Mouse (Mus musculus): ENCODE data around the gene 1700067P10Rik. TPM values are rescaled to one million over a fixed set of nuclear protein-coding genes. Genes with fewer than 3 reads are reported as not detected.

1700067P10Rik gene
- polyA plus RNA-seq, 1 experiment from 2014 or later, result not detected

- Histone ChIP-seq H3K27ac (peak overlapping the region; percentile 23; the same call in 1 of the 2 replicates), H3K4me3 (no peak overlapping the region), H3K9me3 (replicated peaks) (no peaks in the 10 kb centered on the region), H3K4me2 (0 out of 2 replicates have a peak overlapping the region, but pooled peaks have one; percentile 1), H3K9ac (no peak overlapping the region; the same call in 1 of the 2 replicates), H3K4me1 (peaks cover 36% of the 10 kb centered on the region), H3K27me3 (0 out of 2 replicates have a peak, but pooled peaks cover 4% of the 10 kb centered on the region), H3K36me3 (ENCODE audit: poor library complexity, severe bottlenecking) (no peaks in the 10 kb centered on the region)
- peak; percentile 87 for ATAC-seq
- 9% methylated on average over 5 of the region's 5 CpGs for WGBS
Observed at GRCm38 (mm10) chr17:48065081-48065501, 24.0 kb upstream of the 1700067P10Rik start.

GRCm38 (mm10) chr17:48067083-48067614 lies 22.0 kb upstream of the 1700067P10Rik start:
- no peak for ATAC-seq
- 60% methylated on average over 10 of the region's 10 CpGs for WGBS
- Histone ChIP-seq H3K27ac (no peak overlapping the region), H3K36me3 (ENCODE audit: poor library complexity, severe bottlenecking) (no peaks in the 10 kb centered on the region), H3K9me3 (replicated peaks) (no peaks in the 10 kb centered on the region; the same call in 1 of the 2 replicates), H3K27me3 (0 out of 2 replicates have a peak, but pooled peaks cover 4% of the 10 kb centered on the region), H3K4me1 (peaks cover 30% of the 10 kb centered on the region), H3K4me2 (no peak overlapping the region), H3K9ac (no peak overlapping the region), H3K4me3 (no peak overlapping the region)

DNA sequence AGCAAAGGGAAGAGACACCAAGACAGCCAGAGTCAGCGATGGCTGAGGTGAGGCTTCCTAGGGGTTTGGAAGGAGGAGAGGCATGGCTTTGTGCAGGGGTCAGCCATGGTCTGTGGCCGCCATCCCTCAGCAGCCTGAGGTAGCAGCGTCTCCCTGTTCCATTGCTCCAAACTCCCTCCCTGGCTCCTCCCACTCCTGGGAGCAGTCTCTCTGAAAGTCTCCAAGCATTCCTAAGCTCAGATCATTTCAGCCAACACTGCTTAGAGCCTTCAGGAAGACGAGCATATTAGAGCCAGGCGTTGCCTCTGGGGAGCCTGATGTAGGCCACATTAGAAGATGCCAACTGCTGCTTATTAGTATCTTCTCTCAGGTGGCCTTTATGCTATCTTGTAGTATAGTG lies 21.4 kb upstream of the 1700067P10Rik start:
- Histone ChIP-seq H3K4me2 (no peak overlapping the region), H3K36me3 (ENCODE audit: poor library complexity, severe bottlenecking) (no peaks in the 10 kb centered on the region), H3K27me3 (0 out of 2 replicates have a peak, but pooled peaks cover 4% of the 10 kb centered on the region), H3K27ac (no peak overlapping the region), H3K9me3 (replicated peaks) (no peaks in the 10 kb centered on the region; the same call in 1 of the 2 replicates), H3K4me3 (no peak overlapping the region), H3K4me1 (peaks cover 28% of the 10 kb centered on the region), H3K9ac (no peak overlapping the region)
- WGBS, result 25% methylated on average over 5 of the region's 5 CpGs
- no peak for ATAC-seq

GRCm38 (mm10) chr17:48080626-48081025 lies 8.5 kb upstream of the 1700067P10Rik start:
- H3K4me1 ChIP-seq, result no peaks in the 10 kb centered on the region
- no peak overlapping the region for H3K4me2 ChIP-seq
- H3K4me3 ChIP-seq, result no peak overlapping the region
- no peak overlapping the region for H3K27ac ChIP-seq
- WGBS, result 53% methylated on average over 3 of the region's 3 CpGs
- H3K9me3 ChIP-seq (replicated peaks), result no peaks in the 10 kb centered on the region
- H3K27me3 ChIP-seq, result no peaks in the 10 kb centered on the region
- ATAC-seq, result no peak
- H3K36me3 ChIP-seq (ENCODE audit: poor library complexity, severe bottlenecking), result no peaks in the 10 kb centered on the region
- no peak overlapping the region for H3K9ac ChIP-seq

- H3K36me3 ChIP-seq (ENCODE audit: poor library complexity, severe bottlenecking), result no peaks in the 10 kb centered on the region
- H3K27ac ChIP-seq, result no peak overlapping the region
- no peak for ATAC-seq
- 0 out of 2 replicates have a peak, but pooled peaks cover 6% of the 10 kb centered on the region for H3K9me3 ChIP-seq (replicated peaks)
- H3K4me2 ChIP-seq, result no peak overlapping the region
- H3K4me1 ChIP-seq, result 0 out of 2 replicates have a peak, but pooled peaks cover 3% of the 10 kb centered on the region
- H3K27me3 ChIP-seq, result peaks cover 18% of the 10 kb centered on the region
- no peak overlapping the region for H3K4me3 ChIP-seq
- WGBS, result 71% methylated on average over 2 of the region's 2 CpGs
- H3K9ac ChIP-seq, result no peak overlapping the region
Observed at GRCm38 (mm10) chr17:48089446-48089845, 327 bp downstream of the 1700067P10Rik start.

GRCm38 (mm10) chr17:48090305-48090704 lies 1.2 kb downstream of the 1700067P10Rik start:
- 65% methylated on average over 12 of the region's 12 CpGs for WGBS
- Histone ChIP-seq H3K4me3 (no peak overlapping the region), H3K27me3 (peaks cover 26% of the 10 kb centered on the region), H3K4me1 (peaks cover 11% of the 10 kb centered on the region; the same call in 1 of the 2 replicates), H3K4me2 (no peak overlapping the region), H3K27ac (no peak overlapping the region), H3K9me3 (replicated peaks) (0 out of 2 replicates have a peak, but pooled peaks cover 6% of the 10 kb centered on the region), H3K9ac (no peak overlapping the region), H3K36me3 (ENCODE audit: poor library complexity, severe bottlenecking) (no peaks in the 10 kb centered on the region)
- ATAC-seq, result no peak

DNA sequence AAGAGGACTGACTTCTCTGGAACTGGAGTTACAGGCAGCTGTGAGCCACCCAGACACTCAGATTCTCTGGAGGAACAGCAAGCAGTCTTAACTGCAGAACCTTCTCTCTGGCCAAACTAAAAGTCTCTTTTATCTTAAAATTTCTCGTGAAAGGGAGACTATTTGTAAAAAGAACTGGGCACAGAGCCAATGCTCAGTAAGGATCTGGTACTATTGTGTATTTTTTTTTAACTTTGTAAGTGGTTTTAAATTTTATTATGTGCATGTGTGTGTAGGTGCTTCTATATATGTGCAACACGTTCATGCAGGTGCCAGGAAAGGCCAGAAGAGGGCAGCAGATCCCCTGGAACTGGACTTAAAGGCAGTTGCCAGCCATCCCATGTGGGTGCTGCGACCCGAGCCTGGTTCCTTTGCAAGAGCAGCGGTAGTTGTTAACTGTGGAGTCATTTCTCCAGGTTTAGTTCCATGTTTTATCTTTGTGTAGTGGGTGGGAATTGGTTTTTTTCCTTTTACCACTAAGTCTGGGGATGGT lies 4.2 kb downstream of the 1700067P10Rik start:
- Histone ChIP-seq H3K27me3 (peaks cover 57% of the 10 kb centered on the region), H3K27ac (no peak overlapping the region), H3K4me3 (no peak overlapping the region), H3K4me2 (no peak overlapping the region), H3K9ac (no peak overlapping the region), H3K9me3 (replicated peaks) (0 out of 2 replicates have a peak, but pooled peaks cover 6% of the 10 kb centered on the region), H3K4me1 (peaks cover 40% of the 10 kb centered on the region), H3K36me3 (ENCODE audit: poor library complexity, severe bottlenecking) (no peaks in the 10 kb centered on the region)
- ATAC-seq, result no peak
- 81% methylated on average over 5 of the region's 5 CpGs for WGBS

GRCm38 (mm10) chr17:48094820-48095680 lies 5.9 kb downstream of the 1700067P10Rik start:
- Histone ChIP-seq H3K9ac (no peak overlapping the region), H3K9me3 (replicated peaks) (0 out of 2 replicates have a peak, but pooled peaks cover 6% of the 10 kb centered on the region), H3K4me2 (peak overlapping the region; percentile 32), H3K36me3 (ENCODE audit: poor library complexity, severe bottlenecking) (no peaks in the 10 kb centered on the region), H3K4me3 (no peak overlapping the region; the same call in 1 of the 2 replicates), H3K4me1 (peaks cover 52% of the 10 kb centered on the region), H3K27me3 (peaks cover 70% of the 10 kb centered on the region), H3K27ac (peak overlapping the region; percentile 48; the same call in 1 of the 2 replicates)
- no peak for ATAC-seq
- 5% methylated on average over 20 of the region's 20 CpGs for WGBS

- H3K36me3 ChIP-seq (ENCODE audit: poor library complexity, severe bottlenecking), result no peaks in the 10 kb centered on the region
- WGBS, result under 1% methylated on average over 26 of the region's 26 CpGs
- 0 out of 2 replicates have a peak overlapping the region, but pooled peaks have one; percentile 3 for H3K9ac ChIP-seq
- H3K27ac ChIP-seq, result no peak overlapping the region
- H3K9me3 ChIP-seq (replicated peaks), result 0 out of 2 replicates have a peak, but pooled peaks cover 6% of the 10 kb centered on the region
- peak overlapping the region; percentile 16 for H3K4me3 ChIP-seq
- peaks cover 75% of the 10 kb centered on the region for H3K27me3 ChIP-seq
- H3K4me2 ChIP-seq, result peak overlapping the region; percentile 32
- peak; percentile 62 for ATAC-seq
- H3K4me1 ChIP-seq, result peaks cover 49% of the 10 kb centered on the region
Observed at GRCm38 (mm10) chr17:48095718-48096121, 6.6 kb downstream of the 1700067P10Rik start.

- Histone ChIP-seq H3K4me2 (peak overlapping the region; percentile 59), H3K4me1 (peaks cover 49% of the 10 kb centered on the region), H3K27me3 (peaks cover 75% of the 10 kb centered on the region), H3K4me3 (peak overlapping the region; percentile 25), H3K9ac (no peak overlapping the region), H3K27ac (no peak overlapping the region), H3K36me3 (ENCODE audit: poor library complexity, severe bottlenecking) (no peaks in the 10 kb centered on the region), H3K9me3 (replicated peaks) (0 out of 2 replicates have a peak, but pooled peaks cover 6% of the 10 kb centered on the region)
- ATAC-seq, result no peak
- 3% methylated on average over 17 of the region's 17 CpGs for WGBS
Observed at GRCm38 (mm10) chr17:48096321-48096720, 7.2 kb downstream of the 1700067P10Rik start.

- Histone ChIP-seq H3K27ac (no peak overlapping the region), H3K4me1 (peaks cover 49% of the 10 kb centered on the region)
- under 1% methylated on average over 38 of the region's 41 CpGs for WGBS
Observed at GRCm38 (mm10) chr17:48097011-48097742, 8.1 kb downstream of the 1700067P10Rik start.

More at GRCm38 (mm10) chr17:48097011-48097742, 8.1 kb downstream of the 1700067P10Rik start:
- Histone ChIP-seq H3K36me3 (ENCODE audit: poor library complexity, severe bottlenecking) (no peaks in the 10 kb centered on the region), H3K4me2 (peak overlapping the region; percentile 59), H3K27me3 (peaks cover 75% of the 10 kb centered on the region), H3K9me3 (replicated peaks) (0 out of 2 replicates have a peak, but pooled peaks cover 6% of the 10 kb centered on the region), H3K9ac (peak overlapping the region; percentile 45; the same call in 1 of the 2 replicates), H3K4me3 (peak overlapping the region; percentile 25)
- no peak for ATAC-seq
